8 mouse cellular contexts compared by ENCODE assay signal in genomic region chr9:85749142-85749921, GRCm38 (mm10). TPM values are rescaled to one million over a fixed set of nuclear protein-coding genes. Genes with fewer than 3 reads are reported as not detected.
A peak's percentile ranks its signal among the peaks of the same experiment; 100 is the strongest.
DNase-seq lines count a peak whose midpoint lies in the region; ATAC-seq lines count a peak whose summit lies in the region.

TSS of gene Ibtk (minus strand) at chr9:85749334.

- DNase-seq in adipocyte (ENCODE audit: low spot score): peak; percentile 96
- DNase-seq in embryo, embryonic 10 days (ENCODE audit: low spot score): peak; percentile 95
- DNase-seq in gastrocnemius, postnatal 10 days: peak; percentile 96
- DNase-seq in left cerebral cortex, postnatal 10 days (ENCODE audit: extremely low spot score in 1 of 2, low spot score in 2 of 2): peak; percentile 96 to 98
- DNase-seq in right cerebral cortex, postnatal 25 days: peak; percentile 98
- DNase-seq in urinary bladder, postnatal 4 days (ENCODE audit: low spot score in 2 of 2): peak; percentile 95 to 97

- ATAC-seq in inflammation-experienced regulatory T-cells, adult 6 months: peak; percentile 84
- peak; percentile 83 for ATAC-seq in megakaryocyte-erythroid progenitor cell, adult 5-6 weeks (replicated peaks; ENCODE audit: low FRiP score, low TSS enrichment, poor library complexity, severe bottlenecking)

- intact Hi-C loops in left cerebral cortex, postnatal 10 days (cut with DNase I): loop anchor here (5.0 kb wide), 1 partner anchor 823 kb away; the partner anchor contains the start of genes Pgm3 and Rwdd2a

RNA-seq across cellular contexts. Expression of gene Ibtk, which starts in this region (rescaled TPM):
- total RNA-seq in gastrocnemius, postnatal 10 days (2021): 10 to 100 TPM; 39.3 to 42.0 TPM
- 10 to 100 TPM; 21.0 to 24.0 (median 21.3) TPM for polyA plus RNA-seq in inflammation-experienced regulatory T-cells, adult 6 months (2017; shearing (Covaris generic))
- 10 to 100 TPM; 25.8 to 28.3 TPM for total RNA-seq in left cerebral cortex, postnatal 10 days (2021)
- 41.7 and 53.8 TPM in 2 replicates for total RNA-seq in megakaryocyte-erythroid progenitor cell, adult 5-6 weeks (2014; fragmentation: Nextera tagmentation)
- total RNA-seq in megakaryocyte-erythroid progenitor cell, adult 5-6 weeks (2017): 119 and 126 TPM in 2 replicates

Comparison
In these comparisons a context has a peak if more than half of its experiments do, and no peak if none do; other contexts are left out.
1. Peak in every context shown above with its lines: DNase-seq and ATAC-seq.